Mouse (Mus musculus) heart, embryonic 13.5 days (tissue): ENCODE data around the gene Paqr9. TPM values are rescaled to one million over a fixed set of nuclear protein-coding genes. Genes with fewer than 3 reads are reported as not detected.

Source experiments
- ATAC-seq: fragments of 200-750 bp; cut with Nextera tagmentation; 2 replicates; pipeline ENCODE4 v1.8.0; 2017; ENCODE audit warnings: moderate TSS enrichment; ENCODE audit not compliant: insufficient number of reproducible peaks, low FRiP score, low TSS enrichment; ENCODE audit errors: extremely low read depth
- H3K27ac ChIP-seq: fragments of 300-500 bp; sonication (generic); replicated peaks from 2 replicates; pipeline ENCODE4 v1.5.1; 2015; ENCODE audit warnings: moderate library complexity, mild to moderate bottlenecking, inconsistent platforms
- H3K27me3 ChIP-seq: fragments of 300-500 bp; sonication (generic); replicated peaks from 2 replicates; pipeline ENCODE4 v1.6.1; 2015; ENCODE audit warnings: mild to moderate bottlenecking, inconsistent platforms
- H3K36me3 ChIP-seq: fragments of 300-500 bp; sonication (generic); 2 replicates; pipeline ENCODE4 v1.6.1; 2015; ENCODE audit warnings: mild to moderate bottlenecking, inconsistent platforms
- H3K4me1 ChIP-seq: fragments of 300-500 bp; sonication (generic); 2 replicates; pipeline ENCODE4 v1.6.1; 2015; ENCODE audit warnings: inconsistent platforms
- H3K4me2 ChIP-seq: fragments of 300-500 bp; sonication (generic); 2 replicates; pipeline ENCODE4 v1.6.1; 2015; ENCODE audit warnings: inconsistent platforms, mild to moderate bottlenecking, moderate library complexity
- H3K4me3 ChIP-seq: fragments of 300-500 bp; sonication (generic); 2 replicates; pipeline ENCODE4 v1.5.1; 2015; ENCODE audit warnings: moderate library complexity, mild to moderate bottlenecking, inconsistent platforms
- H3K9ac ChIP-seq: fragments of 300-500 bp; sonication (generic); 2 replicates; pipeline ENCODE4 v1.6.1; 2015; ENCODE audit warnings: inconsistent platforms, mild to moderate bottlenecking, moderate library complexity
- H3K9me3 ChIP-seq: fragments of 300-500 bp; sonication (generic); 2 replicates; pipeline ENCODE4 v1.6.1; 2016; ENCODE audit warnings: inconsistent platforms
- WGBS: fragments of 180-500 bp; shearing (Covaris S2); methylation state at CpG from one replicate; pipeline ENCODE4 v1.1.7; 2015; ENCODE audit warnings: mixed read lengths; 5-methylcytosine and 5-hydroxymethylcytosine counted together
- polyA plus RNA-seq: library from polyadenylated mRNA; unstranded; fragments of >200 nt; fragmentation: Nextera tagmentation; extraction: Ambion mirVana; gene quantifications from 2 replicates; pipeline ENCODE4 v1.2.1, GENCODE M21; 2015

The Paqr9 gene
- polyA plus RNA-seq, 1 experiment from 2014 or later, result 0.39 TPM

GRCm38 (mm10) chr9:95546679-95547078 is 12.8 kb upstream of the Paqr9 start:
- H3K9ac ChIP-seq, result no peak overlapping the region
- H3K4me1 ChIP-seq, result peaks cover 20% of the 10 kb centered on the region
- no peak overlapping the region for H3K27ac ChIP-seq
- no peak overlapping the region for H3K4me3 ChIP-seq
- ATAC-seq, result 0 out of 2 replicates have a peak, but pooled peaks have one; percentile 64
- no peak overlapping the region for H3K4me2 ChIP-seq
- no peaks in the 10 kb centered on the region for H3K9me3 ChIP-seq
- 0 out of 2 replicates have a peak, but pooled peaks cover 3% of the 10 kb centered on the region for H3K27me3 ChIP-seq
- no peaks in the 10 kb centered on the region for H3K36me3 ChIP-seq
- 37% methylated on average over 7 of the region's 7 CpGs for WGBS

- 46% methylated on average over 15 of the region's 15 CpGs for WGBS
- Histone ChIP-seq H3K4me1 (peaks cover 27% of the 10 kb centered on the region), H3K9ac (no peak overlapping the region), H3K27ac (peak overlapping the region; percentile 63), H3K27me3 (peaks cover 11% of the 10 kb centered on the region; the same call in 1 of the 2 replicates), H3K9me3 (no peaks in the 10 kb centered on the region), H3K36me3 (no peaks in the 10 kb centered on the region), H3K4me2 (peak overlapping the region; percentile 36), H3K4me3 (no peak overlapping the region)
- no peak for ATAC-seq
Measured at GRCm38 (mm10) chr9:95549626-95550411, 9.6 kb upstream of the Paqr9 start.

- Histone ChIP-seq H3K4me3 (no peak overlapping the region), H3K27me3 (peaks cover 23% of the 10 kb centered on the region), H3K4me2 (peak overlapping the region; percentile 36; the same call in 1 of the 2 replicates), H3K36me3 (no peaks in the 10 kb centered on the region), H3K4me1 (peaks cover 27% of the 10 kb centered on the region), H3K9me3 (no peaks in the 10 kb centered on the region), H3K27ac (peak overlapping the region; percentile 63), H3K9ac (no peak overlapping the region)
- WGBS, result 31% methylated on average over 9 of the region's 9 CpGs
- ATAC-seq, result peak; percentile 55; the same call in 1 of the 2 replicates
Measured at GRCm38 (mm10) chr9:95550856-95551774, 8.3 kb upstream of the Paqr9 start.

GRCm38 (mm10) chr9:95552175-95552705 is 7.2 kb upstream of the Paqr9 start:
- Histone ChIP-seq H3K4me3 (no peak overlapping the region), H3K9me3 (no peaks in the 10 kb centered on the region), H3K4me2 (no peak overlapping the region), H3K27ac (no peak overlapping the region), H3K4me1 (peaks cover 27% of the 10 kb centered on the region), H3K36me3 (no peaks in the 10 kb centered on the region), H3K27me3 (peaks cover 34% of the 10 kb centered on the region), H3K9ac (no peak overlapping the region)
- no peak for ATAC-seq
- 69% methylated on average over 10 of the region's 10 CpGs for WGBS

GRCm38 (mm10) chr9:95554231-95555221 is 4.9 kb upstream of the Paqr9 start:
- WGBS, result 78% methylated on average over 18 of the region's 18 CpGs
- Histone ChIP-seq H3K4me3 (no peak overlapping the region), H3K9me3 (no peaks in the 10 kb centered on the region), H3K27ac (no peak overlapping the region), H3K4me2 (no peak overlapping the region), H3K27me3 (peaks cover 57% of the 10 kb centered on the region), H3K4me1 (peaks cover 33% of the 10 kb centered on the region), H3K9ac (no peak overlapping the region), H3K36me3 (no peaks in the 10 kb centered on the region)
- ATAC-seq, result no peak

GRCm38 (mm10) chr9:95555233-95555740 is 4.2 kb upstream of the Paqr9 start:
- 67% methylated on average over 5 of the region's 5 CpGs for WGBS
- no peak for ATAC-seq
- Histone ChIP-seq H3K9me3 (no peaks in the 10 kb centered on the region), H3K4me3 (no peak overlapping the region), H3K36me3 (no peaks in the 10 kb centered on the region), H3K4me1 (peaks cover 30% of the 10 kb centered on the region), H3K27me3 (peaks cover 65% of the 10 kb centered on the region), H3K4me2 (no peak overlapping the region), H3K27ac (no peak overlapping the region), H3K9ac (no peak overlapping the region)

- no peaks in the 10 kb centered on the region for H3K9me3 ChIP-seq
- no peaks in the 10 kb centered on the region for H3K36me3 ChIP-seq
- no peak overlapping the region for H3K9ac ChIP-seq
- no peak overlapping the region for H3K27ac ChIP-seq
- no peak overlapping the region for H3K4me3 ChIP-seq
- no peak overlapping the region for H3K4me2 ChIP-seq
- H3K27me3 ChIP-seq, result peaks cover 73% of the 10 kb centered on the region
- peaks cover 24% of the 10 kb centered on the region for H3K4me1 ChIP-seq
- 80% methylated on average over 4 of the region's 4 CpGs for WGBS
- ATAC-seq, result no peak
Measured at GRCm38 (mm10) chr9:95556067-95556512, 3.4 kb upstream of the Paqr9 start.

GRCm38 (mm10) chr9:95557722-95558121 is 1.7 kb upstream of the Paqr9 start:
- Histone ChIP-seq H3K9me3 (no peaks in the 10 kb centered on the region), H3K27me3 (peaks cover 89% of the 10 kb centered on the region), H3K4me3 (no peak overlapping the region), H3K27ac (no peak overlapping the region), H3K4me2 (no peak overlapping the region), H3K9ac (no peak overlapping the region), H3K4me1 (peaks cover 18% of the 10 kb centered on the region), H3K36me3 (no peaks in the 10 kb centered on the region)
- 69% methylated on average over 6 of the region's 6 CpGs for WGBS
- no peak for ATAC-seq

- H3K4me3 ChIP-seq, result peak overlapping the region; percentile 70
- H3K4me2 ChIP-seq, result peak overlapping the region; percentile 97
- 12% methylated on average over 11 of the region's 11 CpGs for WGBS
- no peaks in the 10 kb centered on the region for H3K9me3 ChIP-seq
- peak overlapping the region; percentile 80; the same call in 1 of the 2 replicates for H3K9ac ChIP-seq
- peaks cover 22% of the 10 kb centered on the region for H3K4me1 ChIP-seq
- H3K27me3 ChIP-seq, result peaks cover 98% of the 10 kb centered on the region
- H3K36me3 ChIP-seq, result no peaks in the 10 kb centered on the region
- ATAC-seq, result no peak
- no peak overlapping the region for H3K27ac ChIP-seq
Measured at GRCm38 (mm10) chr9:95558726-95559058, 765 bp upstream of the Paqr9 start.
